Mouse (Mus musculus): ENCODE data around the gene Zic2. TPM values are rescaled to one million over a fixed set of nuclear protein-coding genes. Genes with fewer than 3 reads are reported as not detected.

Gene Zic2
- total and polyA plus RNA-seq, 2 experiments: not detected

DNA sequence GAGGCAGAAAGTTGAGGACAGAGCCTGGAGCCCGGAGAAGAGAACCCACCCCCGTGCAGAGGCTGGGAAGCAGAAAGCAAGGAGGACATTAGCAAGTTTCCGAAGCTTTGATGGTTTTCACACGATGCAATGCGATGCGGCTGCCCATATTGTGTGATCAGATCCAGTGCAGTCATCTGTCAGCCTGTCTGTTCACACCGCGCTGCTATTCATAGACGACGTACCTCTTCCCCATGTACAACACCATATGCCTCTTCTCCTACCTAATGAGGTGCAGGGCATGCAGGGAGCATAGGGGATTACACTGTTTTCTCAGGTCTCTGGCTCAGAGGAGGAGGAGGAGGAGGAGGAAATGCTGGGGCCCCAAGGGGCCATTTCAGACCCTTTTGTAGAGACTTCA is 38.4 kb upstream of the Zic2 start:
- Histone ChIP-seq H3K4me1 (ENCODE audit: control insufficient read depth, insufficient read depth, low read length) (no peaks in the 10 kb centered on the region), H3K27ac (replicated peaks; ENCODE audit: insufficient read depth, low read depth, low read length) (no peak overlapping the region), H3K79me2 (ENCODE audit: control insufficient read depth, insufficient read depth, low read length) (no peaks in the 10 kb centered on the region), H3K9ac (ENCODE audit: low read depth, low read length) (no peak overlapping the region), H3K4me3 (ENCODE audit: insufficient read depth, low read depth, low read length) (no peak overlapping the region), H3K36me3 (ENCODE audit: control insufficient read depth, insufficient read depth, low read length) (no peaks in the 10 kb centered on the region), H3K27me3 (ENCODE audit: control insufficient read depth, insufficient read depth, low read length) (no peaks in the 10 kb centered on the region)
- no peak for TF ChIP-seq CTCF (IDR thresholded peaks at IDR 0.05; ENCODE audit: low read depth, low read length)
- no peak for TF ChIP-seq POLR2A (IDR thresholded peaks at IDR 0.05; ENCODE audit: extremely low read depth, insufficient read depth, low read length)
- WGBS: 88% methylated on average over 10 of the region's 10 CpGs
- no peak for DNase-seq (ENCODE audit: extremely low read depth, low read depth, low spot score)

DNA sequence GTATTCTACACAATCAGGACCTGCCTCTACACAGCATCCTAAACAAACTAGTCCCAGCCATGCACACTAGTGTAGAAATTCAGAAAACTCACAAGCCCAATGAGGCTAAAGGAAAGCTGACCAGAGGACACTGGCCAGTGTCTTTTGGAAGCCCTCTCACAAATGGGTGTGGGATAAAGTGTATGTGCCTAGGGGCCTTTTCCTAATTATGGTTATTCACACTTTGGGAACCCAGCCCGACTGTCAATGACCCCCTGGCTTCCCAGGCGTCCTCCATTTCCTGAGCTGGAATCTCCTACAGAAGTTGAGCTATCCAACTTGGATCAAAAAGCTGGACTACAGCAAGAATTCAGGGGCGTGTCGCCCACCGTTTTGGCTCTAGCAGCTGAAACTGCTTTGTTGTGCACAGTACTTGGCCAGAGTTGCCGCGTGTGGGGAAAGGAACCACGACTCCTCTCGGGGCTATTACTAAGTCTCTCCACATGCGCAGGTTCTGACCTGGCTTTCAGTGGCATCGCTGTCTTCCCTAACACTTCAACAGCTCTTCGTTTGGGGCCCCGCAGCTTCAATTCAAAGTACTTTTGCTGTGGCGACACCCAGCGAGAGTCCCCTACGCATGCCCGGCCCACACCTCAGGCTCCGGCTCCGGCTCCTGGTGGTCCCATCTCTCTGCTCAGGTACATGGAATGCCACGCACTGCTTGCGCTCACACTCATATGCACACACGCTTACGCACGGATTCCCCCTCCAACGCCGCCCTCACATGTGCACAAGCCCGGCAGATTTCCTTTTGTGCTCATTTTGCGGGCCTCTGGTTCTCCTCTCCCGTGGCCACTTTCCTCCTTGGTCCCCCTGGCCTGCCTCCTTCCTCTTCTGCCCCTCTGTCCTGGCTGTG is 25.4 kb upstream of the Zic2 start:
- WGBS: 14% methylated on average over 29 of the region's 29 CpGs
- no peak for TF ChIP-seq CTCF (IDR thresholded peaks at IDR 0.05; ENCODE audit: low read depth, low read length)
- TF ChIP-seq POLR2A (IDR thresholded peaks at IDR 0.05; ENCODE audit: extremely low read depth, insufficient read depth, low read length): no peak
- H3K4me3 ChIP-seq (ENCODE audit: insufficient read depth, low read depth, low read length): no peak overlapping the region

DNA sequence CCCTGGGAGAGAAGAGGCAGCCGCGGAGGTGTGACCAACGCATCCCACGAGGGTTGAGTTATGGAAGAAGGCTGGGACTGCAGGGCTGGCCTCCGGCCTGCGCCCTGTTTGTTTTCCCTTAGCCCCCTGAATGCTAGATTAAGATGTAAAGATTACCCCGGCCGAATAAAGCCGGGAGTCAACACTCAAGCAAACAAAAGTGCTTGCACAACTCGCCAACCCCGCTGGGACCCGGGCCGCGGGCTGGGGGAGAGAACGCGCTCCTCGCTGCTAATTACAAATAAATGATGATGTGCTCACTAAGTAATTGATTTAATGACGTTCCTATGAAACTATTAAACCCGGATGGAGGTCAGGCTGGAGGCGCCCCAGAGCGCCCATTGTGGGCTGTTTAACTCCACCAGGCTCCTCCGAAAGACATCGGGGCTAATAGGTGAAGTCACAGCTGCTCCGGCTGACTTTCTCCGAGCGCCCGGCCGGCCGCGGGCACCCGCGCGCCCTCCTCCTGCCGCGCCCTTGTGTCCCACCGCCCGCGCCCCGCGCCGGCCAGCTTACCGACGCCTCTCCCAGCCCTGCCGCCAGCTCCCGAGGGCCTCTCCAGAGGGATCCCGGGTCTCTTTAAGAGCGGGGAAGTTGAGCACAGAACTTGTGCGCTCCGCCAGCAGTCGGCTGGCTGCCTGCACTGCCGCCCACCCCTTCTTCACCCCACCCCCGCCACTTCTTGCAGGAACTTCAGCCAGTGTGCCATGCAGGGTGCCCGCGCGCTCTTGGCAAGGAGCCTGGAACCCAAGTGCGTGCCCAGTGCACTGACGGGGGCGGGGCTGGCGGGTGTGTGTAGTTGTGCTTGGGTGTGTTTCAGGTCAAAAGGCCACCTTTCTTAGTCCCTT is 24.5 kb upstream of the Zic2 start, which contains the start of gene Gm5089:
Gm5089 (minus strand) TSS at position 620 of the 887 bp plus-strand sequence.
- Histone ChIP-seq H3K9ac (ENCODE audit: low read depth, low read length) (no peak within 1 kb of the TSS), H3K79me2 (ENCODE audit: control insufficient read depth, insufficient read depth, low read length) (no peaks in the 10 kb centered on the region), H3K4me3 (ENCODE audit: insufficient read depth, low read depth, low read length) (peak within 1 kb of the TSS; percentile 4; the same call in 1 of the 2 replicates), H3K27me3 (ENCODE audit: control insufficient read depth, insufficient read depth, low read length) (peaks cover 15% of the 10 kb centered on the region; the same call in 1 of the 2 replicates), H3K27ac (replicated peaks; ENCODE audit: insufficient read depth, low read depth, low read length) (no peak within 1 kb of the TSS), H3K36me3 (ENCODE audit: control insufficient read depth, insufficient read depth, low read length) (no peaks in the 10 kb centered on the region), H3K4me1 (ENCODE audit: control insufficient read depth, insufficient read depth, low read length) (no peaks in the 10 kb centered on the region; the same call in 1 of the 2 replicates)
- WGBS: 1% methylated on average over 59 of the region's 59 CpGs
- no peak for TF ChIP-seq POLR2A (IDR thresholded peaks at IDR 0.05; ENCODE audit: extremely low read depth, insufficient read depth, low read length)
- TF ChIP-seq CTCF (IDR thresholded peaks at IDR 0.05; ENCODE audit: low read depth, low read length): no peak
- DNase-seq (ENCODE audit: extremely low read depth, low read depth, low spot score): peak; percentile 37

More for the DNA sequence above, 25.4 kb upstream of the Zic2 start:
- Histone ChIP-seq H3K27ac (replicated peaks; ENCODE audit: insufficient read depth, low read depth, low read length) (no peak overlapping the region), H3K36me3 (ENCODE audit: control insufficient read depth, insufficient read depth, low read length) (no peaks in the 10 kb centered on the region), H3K27me3 (ENCODE audit: control insufficient read depth, insufficient read depth, low read length) (peaks cover 15% of the 10 kb centered on the region; the same call in 1 of the 2 replicates), H3K79me2 (ENCODE audit: control insufficient read depth, insufficient read depth, low read length) (no peaks in the 10 kb centered on the region), H3K9ac (ENCODE audit: low read depth, low read length) (no peak overlapping the region), H3K4me1 (ENCODE audit: control insufficient read depth, insufficient read depth, low read length) (no peaks in the 10 kb centered on the region; the same call in 1 of the 2 replicates)
- no peak for DNase-seq (ENCODE audit: extremely low read depth, low read depth, low spot score)

DNA sequence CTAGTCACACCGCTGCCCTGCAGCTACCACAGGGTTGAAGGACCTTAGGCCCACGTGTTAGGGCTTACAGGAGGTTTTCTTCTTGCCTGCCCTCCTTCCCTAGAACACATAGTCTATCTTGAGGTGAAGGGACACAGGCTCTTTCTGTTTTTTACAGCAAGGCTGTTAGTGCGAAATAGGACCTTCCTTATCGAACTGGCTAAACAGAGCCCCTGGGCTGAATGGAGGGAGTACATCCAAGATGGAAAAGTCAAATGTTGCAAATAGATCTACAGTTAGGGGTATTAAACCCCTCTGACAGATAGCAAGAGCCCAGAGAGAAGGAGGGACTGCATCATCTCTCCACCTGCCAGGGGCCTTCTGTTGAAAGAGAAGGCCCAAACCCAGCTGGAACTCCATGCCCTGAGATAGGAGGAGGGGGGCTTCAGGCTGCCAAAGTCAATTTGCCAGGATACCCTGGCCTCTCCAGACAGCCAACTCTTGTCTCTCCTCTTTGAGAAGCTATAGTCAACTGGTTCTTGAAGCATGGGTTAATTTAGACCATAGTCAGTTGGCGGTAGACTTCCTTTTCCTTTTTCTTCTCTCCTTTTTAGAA is 23.6 kb upstream of the Zic2 start:
- no peaks in the 10 kb centered on the region for H3K79me2 ChIP-seq (ENCODE audit: control insufficient read depth, insufficient read depth, low read length)
- no peak for DNase-seq (ENCODE audit: extremely low read depth, low read depth, low spot score)
- peaks cover 15% of the 10 kb centered on the region; the same call in 1 of the 2 replicates for H3K27me3 ChIP-seq (ENCODE audit: control insufficient read depth, insufficient read depth, low read length)
- H3K4me1 ChIP-seq (ENCODE audit: control insufficient read depth, insufficient read depth, low read length): no peaks in the 10 kb centered on the region; the same call in 1 of the 2 replicates
- TF ChIP-seq POLR2A (IDR thresholded peaks at IDR 0.05; ENCODE audit: extremely low read depth, insufficient read depth, low read length) (no peak), CTCF (IDR thresholded peaks at IDR 0.05; ENCODE audit: low read depth, low read length) (no peak)
- H3K36me3 ChIP-seq (ENCODE audit: control insufficient read depth, insufficient read depth, low read length): no peaks in the 10 kb centered on the region
- no peak overlapping the region for H3K27ac ChIP-seq (replicated peaks; ENCODE audit: insufficient read depth, low read depth, low read length)
- no peak overlapping the region for H3K4me3 ChIP-seq (ENCODE audit: insufficient read depth, low read depth, low read length)
- H3K9ac ChIP-seq (ENCODE audit: low read depth, low read length): no peak overlapping the region
- WGBS: 68% methylated on average over 5 of the region's 5 CpGs

DNA sequence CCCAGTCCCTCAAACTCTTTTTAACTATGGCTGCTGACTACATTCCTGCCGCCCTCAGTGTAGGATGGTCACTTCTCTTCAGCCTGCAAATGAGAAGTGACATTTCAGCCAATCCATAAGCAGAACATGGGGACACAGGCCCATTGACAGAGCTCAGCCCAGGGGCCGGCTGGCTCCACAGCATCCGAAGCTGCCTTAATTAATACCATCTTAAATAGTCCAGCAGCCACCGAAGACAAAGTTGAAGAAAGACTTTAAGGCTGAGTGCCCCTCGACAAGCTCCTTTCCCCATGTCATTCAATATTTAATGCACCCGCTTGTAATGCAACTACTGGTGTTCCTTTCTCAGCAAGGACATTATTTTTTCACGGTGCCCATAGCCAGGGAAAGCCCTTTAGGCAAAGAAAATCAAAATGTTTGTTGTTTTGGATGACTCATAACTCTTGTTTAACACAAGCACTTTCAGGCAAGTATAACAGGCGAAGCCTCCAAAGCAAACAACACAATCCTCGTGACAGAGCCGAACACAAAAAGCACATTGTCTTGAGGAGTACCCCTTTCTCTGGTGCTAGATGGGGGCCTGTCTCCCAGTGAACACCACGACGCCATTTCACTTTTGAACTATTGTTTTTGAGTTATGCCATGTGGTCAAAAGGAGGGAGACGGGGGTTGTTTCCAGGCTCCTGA is 22.4 kb upstream of the Zic2 start:
- no peak overlapping the region for H3K9ac ChIP-seq (ENCODE audit: low read depth, low read length)
- TF ChIP-seq CTCF (IDR thresholded peaks at IDR 0.05; ENCODE audit: low read depth, low read length) (no peak), POLR2A (IDR thresholded peaks at IDR 0.05; ENCODE audit: extremely low read depth, insufficient read depth, low read length) (no peak)
- no peaks in the 10 kb centered on the region; the same call in 1 of the 2 replicates for H3K4me1 ChIP-seq (ENCODE audit: control insufficient read depth, insufficient read depth, low read length)
- H3K27ac ChIP-seq (replicated peaks; ENCODE audit: insufficient read depth, low read depth, low read length): no peak overlapping the region
- H3K36me3 ChIP-seq (ENCODE audit: control insufficient read depth, insufficient read depth, low read length): no peaks in the 10 kb centered on the region
- H3K27me3 ChIP-seq (ENCODE audit: control insufficient read depth, insufficient read depth, low read length): peaks cover 15% of the 10 kb centered on the region; the same call in 1 of the 2 replicates
- DNase-seq (ENCODE audit: extremely low read depth, low read depth, low spot score): no peak
- no peak overlapping the region for H3K4me3 ChIP-seq (ENCODE audit: insufficient read depth, low read depth, low read length)
- 64% methylated on average over 13 of the region's 13 CpGs for WGBS
- no peaks in the 10 kb centered on the region for H3K79me2 ChIP-seq (ENCODE audit: control insufficient read depth, insufficient read depth, low read length)
